Mouse (Mus musculus): ENCODE measurements around the gene AU022751.

AU022751 gene

DNA sequence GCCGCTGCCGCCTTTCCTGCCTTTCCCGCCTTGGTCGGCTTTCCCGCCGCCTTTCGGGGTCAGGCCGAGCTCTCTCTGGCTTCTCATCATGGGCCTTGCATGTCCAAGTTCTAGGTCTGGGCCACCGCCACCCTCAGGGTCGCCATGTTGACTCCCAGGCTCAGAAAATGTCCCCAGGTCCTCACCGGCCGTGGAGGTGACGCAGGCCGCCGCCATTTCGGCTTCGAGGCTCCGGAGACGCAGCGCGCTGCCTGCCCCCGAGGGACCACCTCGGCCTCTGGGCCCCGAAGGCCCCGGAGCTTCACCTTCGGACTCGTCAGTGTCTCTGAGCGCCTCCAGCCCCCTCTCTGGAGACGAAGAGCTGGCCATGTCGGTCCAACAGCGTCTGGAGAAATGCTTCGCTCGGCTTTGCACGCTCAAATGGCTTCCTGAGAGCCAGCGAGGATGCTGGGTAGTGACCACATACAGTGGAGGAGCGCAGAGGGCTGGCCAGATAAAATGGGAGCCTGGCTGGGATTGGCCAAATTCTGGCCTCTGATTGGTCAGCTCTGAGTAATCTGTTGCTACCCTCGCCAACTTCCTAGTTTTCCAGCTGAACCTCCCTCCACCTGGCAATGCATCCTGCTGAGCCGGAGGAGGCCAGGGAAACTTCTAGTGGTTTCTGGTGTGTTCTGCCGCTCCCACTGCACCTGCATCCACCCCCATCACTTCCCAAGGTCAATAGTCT, at the start of gene AU022751:
AU022751 (minus strand) TSS at position 466 of the 727 bp plus-strand sequence.
- no peak for DNase-seq (ENCODE audit: inconsistent age in 2 of 2, low spot score in 1 of 2)

DNA sequence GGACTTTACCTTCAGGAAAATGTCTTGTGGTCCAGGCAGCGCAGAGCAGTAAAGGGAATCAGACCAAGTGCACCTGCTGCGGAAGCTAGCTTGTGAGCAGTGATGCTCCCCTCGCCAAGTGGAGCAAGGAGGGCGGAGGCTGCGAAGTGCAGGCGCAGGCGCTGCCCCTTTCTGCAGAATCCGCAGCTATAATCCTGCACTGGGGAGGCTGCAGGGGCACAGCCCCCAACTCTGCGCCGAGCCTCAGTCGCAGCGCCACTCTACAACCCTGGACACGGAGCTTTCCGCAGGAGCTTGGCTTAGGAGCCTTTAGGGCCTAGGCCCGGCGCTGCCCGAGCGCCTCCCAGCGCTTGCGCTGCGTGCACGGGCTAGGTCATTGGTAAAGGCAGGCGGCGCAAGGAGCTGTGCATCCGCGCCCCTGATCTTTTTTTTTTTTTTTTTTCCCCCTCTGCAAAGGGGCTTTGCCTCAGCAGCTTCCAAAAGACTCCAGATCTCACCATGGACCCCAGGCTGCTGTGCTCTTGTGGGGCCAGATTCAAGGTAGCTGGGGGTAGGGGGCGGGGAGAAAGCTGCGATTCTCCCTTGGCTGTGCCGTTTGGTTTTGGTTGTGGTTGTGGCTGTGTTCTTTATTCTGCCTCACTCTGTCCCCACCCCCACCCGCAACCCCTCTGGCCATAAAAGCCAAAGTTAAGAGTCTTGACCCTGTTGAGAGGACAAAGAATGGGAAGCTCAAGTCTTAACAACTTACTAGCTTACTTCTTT, 9.0 kb upstream of the AU022751 start:
- peak; percentile 29 to 79 for DNase-seq (ENCODE audit: inconsistent age in 2 of 2, low spot score in 1 of 2)

DNA sequence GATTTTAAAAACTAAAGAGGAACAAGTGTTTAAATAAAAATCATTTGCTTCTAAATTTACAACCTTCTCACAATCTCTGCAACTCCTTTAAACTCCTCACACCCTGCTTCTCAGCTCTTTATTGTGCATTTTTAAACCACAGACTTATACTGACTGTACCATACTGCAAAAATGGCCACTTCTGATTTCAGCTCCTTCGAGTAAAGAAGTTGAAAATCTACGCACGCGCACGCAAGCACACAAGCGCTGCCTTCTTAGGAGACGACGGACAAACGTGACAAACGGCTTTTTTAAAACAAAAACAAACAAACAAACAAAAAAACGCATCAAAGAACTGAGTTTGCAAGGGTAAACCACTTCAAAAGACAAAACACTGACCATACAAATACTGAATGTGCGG, 8.3 kb upstream of the AU022751 start:
- DNase-seq (ENCODE audit: inconsistent age in 2 of 2, low spot score in 1 of 2): no peak

DNA sequence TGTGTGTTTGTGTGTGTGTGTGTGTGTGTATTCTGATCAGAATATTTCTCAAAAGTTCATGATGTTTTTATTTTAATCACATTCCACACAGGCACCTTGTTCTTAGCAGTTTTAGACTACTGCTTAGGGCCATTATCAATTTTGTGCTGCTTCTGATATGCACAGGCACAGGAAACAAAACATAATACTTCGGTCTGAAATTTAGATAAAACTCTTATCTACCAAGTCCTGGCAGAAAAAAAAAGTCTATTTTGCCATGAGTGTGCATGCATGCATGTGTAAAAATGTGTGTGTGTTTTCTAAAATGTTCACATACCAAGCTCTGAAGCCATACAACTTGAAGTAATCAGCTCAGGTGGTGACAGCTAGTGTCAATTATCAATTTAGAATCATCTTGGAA, 21.7 kb downstream of the AU022751 start:
- no peak for DNase-seq (ENCODE audit: inconsistent age in 2 of 2, low spot score in 1 of 2)

DNA sequence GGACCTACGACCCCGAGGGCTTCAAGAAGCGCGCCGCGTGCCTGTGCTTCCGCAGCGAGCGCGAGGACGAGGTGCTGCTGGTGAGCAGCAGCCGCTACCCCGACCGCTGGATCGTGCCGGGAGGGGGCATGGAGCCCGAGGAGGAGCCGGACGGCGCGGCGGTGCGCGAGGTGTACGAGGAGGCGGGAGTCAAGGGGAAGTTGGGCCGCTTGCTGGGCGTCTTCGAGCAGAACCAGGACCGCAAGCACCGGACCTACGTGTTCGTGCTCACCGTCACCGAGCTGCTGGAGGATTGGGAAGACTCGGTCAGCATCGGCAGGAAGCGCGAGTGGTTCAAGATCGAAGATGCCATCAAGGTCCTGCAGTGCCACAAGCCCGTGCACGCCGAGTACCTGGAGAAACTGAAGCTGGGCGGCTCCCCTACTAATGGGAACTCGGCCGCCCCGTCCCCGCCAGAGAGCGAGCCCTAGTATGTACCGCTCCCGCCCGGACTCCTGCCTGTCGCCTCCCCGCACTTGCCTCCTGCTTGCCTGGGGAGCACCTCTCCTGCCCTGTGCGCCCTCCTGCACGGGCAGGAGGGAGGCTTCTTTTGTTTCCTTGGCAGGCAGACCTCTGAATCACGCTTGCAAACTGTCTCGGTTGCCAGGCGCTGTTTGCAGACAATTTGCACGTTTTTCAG, 35.1 kb downstream of the AU022751 start:
- peak; percentile 2 to 59 for DNase-seq (ENCODE audit: inconsistent age in 2 of 2, low spot score in 1 of 2)

DNA sequence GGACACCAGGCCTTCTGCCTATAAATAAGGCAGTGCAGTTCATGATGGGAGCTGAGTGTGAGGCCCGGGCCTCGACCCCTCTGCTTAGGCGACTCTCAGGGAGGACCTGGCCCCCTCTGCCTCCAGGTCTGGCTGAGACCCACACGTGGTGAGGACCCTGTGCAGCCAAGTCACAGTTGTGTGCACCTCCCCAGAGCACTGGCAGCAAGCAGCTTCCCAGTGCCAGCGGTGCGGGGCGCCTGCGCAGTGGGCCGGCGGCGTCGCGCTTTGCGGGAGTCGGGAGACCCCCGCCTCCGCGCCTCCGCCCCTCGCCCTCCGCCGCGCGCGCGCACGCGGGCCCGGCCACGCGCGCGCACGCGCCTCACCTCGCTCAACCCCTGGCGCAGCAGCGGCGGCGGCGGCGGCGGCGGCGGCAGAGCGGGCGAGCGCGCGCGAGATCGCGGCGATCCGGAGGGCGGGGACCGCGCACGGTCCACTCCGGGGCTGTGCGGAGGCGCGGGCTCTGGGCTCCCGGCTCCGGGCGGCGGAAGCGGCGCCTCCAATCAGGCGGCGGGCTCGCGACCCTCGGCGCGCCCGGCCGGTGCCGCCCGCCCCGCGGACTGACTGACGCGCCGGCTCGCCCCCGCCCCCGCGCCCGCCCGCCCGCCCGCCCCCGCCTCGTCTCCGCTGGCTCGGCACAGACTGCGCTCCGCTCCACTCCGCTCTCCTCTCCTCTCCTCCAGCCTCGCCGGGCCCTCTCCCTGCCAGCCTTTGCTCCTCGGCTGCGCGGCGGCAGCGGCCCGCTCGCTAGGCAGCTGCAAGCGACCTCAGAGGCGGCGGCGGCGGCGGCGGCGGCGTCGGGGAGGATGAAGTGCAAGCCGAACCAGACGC, 35.9 kb downstream of the AU022751 start, which contains the start of gene Nudt11:
Nudt11 (plus strand) TSS at position 388 of the 870 bp plus-strand sequence.
- peak; percentile 7 to 49 for DNase-seq (ENCODE audit: inconsistent age in 2 of 2, low spot score in 1 of 2)
